Mouse (Mus musculus): ENCODE measurements at regions not wholly inside any gene's neighbourhood (a gene's known extent, or its start where the extent isn't known, plus 50 kb on each side); places are given as distances from the start of the nearest gene placed in this dataset.

DNA sequence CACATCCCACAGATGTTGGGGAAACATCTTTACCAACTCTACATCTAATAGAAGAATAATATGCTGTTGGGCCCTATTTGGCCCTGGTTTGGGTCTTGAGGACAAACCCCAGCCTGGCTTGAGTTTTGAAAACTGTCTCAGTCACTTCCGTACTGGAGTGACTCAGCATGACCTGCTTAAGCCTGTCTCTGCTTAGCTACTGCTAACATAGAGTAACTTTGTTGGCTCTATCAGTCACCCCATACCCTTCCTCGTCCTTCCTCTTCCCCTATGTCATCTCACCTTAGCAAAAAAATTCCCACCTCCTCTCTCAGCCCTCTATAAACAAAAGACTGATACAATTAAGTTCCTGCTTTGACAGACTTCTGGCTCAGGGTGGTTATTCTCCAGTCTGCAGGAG is 154.7 kb downstream of the Fam174a start:
- TF ChIP-seq GATA1 (IDR thresholded peaks at IDR 0.05; ENCODE audit: low read depth, low read length) (no peak; the same call in 1 of the 2 replicates), CTCF (IDR thresholded peaks at IDR 0.05 in 2 of 3, conservative IDR thresholded peaks at IDR 0.05 in 1 of 3; ENCODE audit: control insufficient read depth in 1 of 3, insufficient read depth in 1 of 3, low read depth in 2 of 3, low read length in 3 of 3, poor library complexity in 1 of 3, severe bottlenecking in 1 of 3) (no peak), MAX (IDR thresholded peaks at IDR 0.05; ENCODE audit: low read length) (no peak)
